Comparison of ENCODE assay signal across 12 mouse cellular contexts in the genomic region with DNA sequence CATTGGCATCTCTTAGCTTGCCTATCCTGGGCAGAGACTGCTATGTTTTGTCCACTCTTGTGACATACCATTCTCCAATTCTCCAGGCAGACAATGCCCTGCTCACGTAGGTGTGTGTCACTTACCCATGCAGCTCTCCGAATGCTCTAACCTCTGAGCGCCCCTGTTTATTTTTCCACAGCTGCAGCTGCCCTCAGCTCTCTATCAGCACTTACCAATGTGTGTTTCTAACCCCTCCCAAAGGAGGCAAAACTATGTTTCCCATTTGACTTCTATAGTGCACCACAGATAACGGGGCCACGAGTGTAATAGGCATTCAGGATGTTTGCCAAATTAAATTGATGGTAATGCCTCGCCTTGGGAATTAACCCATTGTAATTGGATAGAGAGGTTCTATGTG.
"Had no signal": no experiment of that assay in that cellular context is flagged by ENCODE, and none has a peak within 500 bp of the region (broad histone marks: within the 10 kb centered on the region; RNA-seq: fewer than 3 reads in every experiment).

No protein-coding gene starts in this region.

- H3K4me2 ChIP-seq: kidney, embryonic 15.5 days; limb, embryonic 15.5 days; midbrain, embryonic 15.5 days; neural tube, embryonic 13.5 days had no signal

- H3K27ac ChIP-seq: left cerebral cortex, adult 2 months; limb, embryonic 15.5 days; liver, embryonic 14.5 days; midbrain, embryonic 10.5 days; midbrain, embryonic 15.5 days; neural tube, embryonic 13.5 days had no signal

- H3K27me3 ChIP-seq: kidney, embryonic 15.5 days; limb, embryonic 15.5 days; midbrain, embryonic 15.5 days; neural tube, embryonic 13.5 days had no signal

- H3K9me3 ChIP-seq: kidney, embryonic 15.5 days; limb, embryonic 15.5 days; midbrain, embryonic 10.5 days; midbrain, embryonic 15.5 days; neural tube, embryonic 13.5 days had no signal

- H3K4me3 ChIP-seq: kidney, embryonic 15.5 days; left cerebral cortex, adult 2 months; limb, embryonic 15.5 days; midbrain, embryonic 10.5 days; midbrain, embryonic 15.5 days; neural tube, embryonic 13.5 days had no signal

- H3K9ac ChIP-seq: kidney, embryonic 15.5 days; limb, embryonic 15.5 days; liver, embryonic 14.5 days; midbrain, embryonic 15.5 days; neural tube, embryonic 13.5 days had no signal

- H3K36me3 ChIP-seq: kidney, embryonic 15.5 days; limb, embryonic 15.5 days; midbrain, embryonic 10.5 days; midbrain, embryonic 15.5 days; neural tube, embryonic 13.5 days had no signal

- H3K4me1 ChIP-seq: limb, embryonic 15.5 days; midbrain, embryonic 10.5 days; midbrain, embryonic 15.5 days; neural tube, embryonic 13.5 days had no signal

- DNase-seq: kidney, adult 18-20 months; lung, adult 18-20 months; right cerebral cortex, postnatal 14 days; thymus, adult 2 months; thymus, postnatal 25 days had no signal

- ATAC-seq: midbrain, embryonic 15.5 days had no signal
